Mouse (Mus musculus) heart, embryonic 14.5 days (tissue): Measurements from ENCODE around the gene Ehhadh. TPM values are rescaled to one million over a fixed set of nuclear protein-coding genes. Genes with fewer than 3 reads are reported as not detected.

Experiments used
- ATAC-seq: fragments of 200-750 bp; cut with Nextera tagmentation; 2 replicates; pipeline ENCODE4 v1.8.0; 2017; ENCODE audit warnings: low read depth, moderate TSS enrichment; ENCODE audit not compliant: insufficient number of reproducible peaks, insufficient read depth, low FRiP score
- H3K27ac ChIP-seq, 2 experiments: fragments of 200-500 bp in 1 of 2; fragments of 300-500 bp in 1 of 2; sonication (generic) in 1 of 2; replicated peaks in 1 of 2; 2 replicates each; pipeline ENCODE4 v1.5.1; 2012 to 2014; ENCODE audit warnings: low read depth in 2 of 2, low read length in 2 of 2, control low read depth in 1 of 2, mild to moderate bottlenecking in 1 of 2, mixed read lengths in 1 of 2; ENCODE audit not compliant: control insufficient read depth in 1 of 2, insufficient read depth in 1 of 2
- H3K27me3 ChIP-seq: fragments of 300-500 bp; sonication (generic); 2 replicates; pipeline ENCODE4 v1.6.1; 2014; ENCODE audit warnings: mild to moderate bottlenecking, low read length, control low read depth; ENCODE audit not compliant: control insufficient read depth, insufficient read depth
- H3K36me3 ChIP-seq: fragments of 300-500 bp; sonication (generic); 2 replicates; pipeline ENCODE4 v1.6.1; 2014; ENCODE audit warnings: mild to moderate bottlenecking, control low read depth, low read length, mixed read lengths; ENCODE audit not compliant: control insufficient read depth, insufficient read depth
- H3K4me1 ChIP-seq, 2 experiments: fragments of 200-500 bp in 1 of 2; fragments of 300-500 bp in 1 of 2; sonication (generic) in 1 of 2; 2 replicates each; pipeline ENCODE4 v1.6.1; 2012 to 2014; ENCODE audit warnings: low read length in 2 of 2, control low read depth in 1 of 2, mixed read lengths in 1 of 2; ENCODE audit not compliant: control insufficient read depth in 2 of 2, insufficient read depth in 2 of 2
- H3K4me2 ChIP-seq: fragments of 300-500 bp; sonication (generic); 2 replicates; pipeline ENCODE4 v1.6.1; 2014; ENCODE audit warnings: mild to moderate bottlenecking, low read length
- H3K4me3 ChIP-seq, 2 experiments: fragments of 200-500 bp in 1 of 2; fragments of 300-500 bp in 1 of 2; sonication (generic) in 1 of 2; 2 replicates each; pipeline ENCODE4 v1.5.1; 2012 to 2014; ENCODE audit warnings: low read length in 2 of 2, mild to moderate bottlenecking in 2 of 2, control low read depth in 1 of 2, low read depth in 1 of 2, moderate library complexity in 1 of 2; ENCODE audit not compliant: control insufficient read depth in 1 of 2, insufficient read depth in 1 of 2
- H3K9ac ChIP-seq: fragments of 300-500 bp; sonication (generic); 2 replicates; pipeline ENCODE4 v1.6.1; 2014; ENCODE audit warnings: mild to moderate bottlenecking, low read length
- H3K9me3 ChIP-seq: fragments of 300-500 bp; sonication (generic); 2 replicates; pipeline ENCODE4 v1.6.1; 2016; ENCODE audit warnings: low read length, control low read depth; ENCODE audit not compliant: control insufficient read depth
- whole genome bisulfite sequencing: fragments of 180-500 bp; shearing (Covaris S2); extraction: QIAGEN DNeasy Blood & Tissue Kit; methylation state at CpG from one replicate; pipeline ENCODE4 v1.1.7; 2014; 5-methylcytosine and 5-hydroxymethylcytosine counted together
- polyA plus RNA-seq: library from polyadenylated mRNA; unstranded; fragments of >200 nt; fragmentation: Nextera tagmentation; extraction: Ambion mirVana; gene quantifications from 2 replicates; pipeline ENCODE4 v1.2.1, GENCODE M21; 2014

Ehhadh gene
- polyA plus RNA-seq, 1 experiment from 2014 or later = 3.1 TPM

DNA sequence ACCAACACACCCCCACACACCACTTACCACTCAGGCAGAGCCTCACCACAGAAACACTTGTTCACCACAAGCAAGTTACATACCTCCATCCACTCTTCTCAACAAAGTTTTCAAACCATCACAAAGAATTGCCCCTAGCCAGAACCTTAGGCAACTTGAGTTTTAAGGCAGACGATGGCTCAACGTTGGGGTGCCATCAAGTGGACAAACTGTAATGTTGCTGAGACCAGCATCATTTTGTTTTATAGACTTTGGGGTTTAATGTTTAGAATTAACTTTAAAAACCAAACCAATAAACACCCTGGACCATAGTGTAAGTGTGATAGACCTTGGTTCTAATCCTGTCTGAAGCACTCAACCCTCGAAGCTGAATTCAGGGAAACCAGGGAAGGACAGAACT lies 19.4 kb downstream of the Ehhadh start:
- no peak for ATAC-seq
- Histone ChIP-seq H3K9ac (no peak overlapping the region), H3K4me2 (no peak overlapping the region), H3K4me3 (no peak overlapping the region), H3K36me3 (peaks cover 3% of the 10 kb centered on the region; the same call in 1 of the 2 replicates), H3K27me3 (no peaks in the 10 kb centered on the region), H3K4me1 (no peaks in the 10 kb centered on the region), H3K27ac (no peak overlapping the region), H3K9me3 (no peaks in the 10 kb centered on the region)
- WGBS = 78% methylated on average over 3 of the region's 3 CpGs

DNA sequence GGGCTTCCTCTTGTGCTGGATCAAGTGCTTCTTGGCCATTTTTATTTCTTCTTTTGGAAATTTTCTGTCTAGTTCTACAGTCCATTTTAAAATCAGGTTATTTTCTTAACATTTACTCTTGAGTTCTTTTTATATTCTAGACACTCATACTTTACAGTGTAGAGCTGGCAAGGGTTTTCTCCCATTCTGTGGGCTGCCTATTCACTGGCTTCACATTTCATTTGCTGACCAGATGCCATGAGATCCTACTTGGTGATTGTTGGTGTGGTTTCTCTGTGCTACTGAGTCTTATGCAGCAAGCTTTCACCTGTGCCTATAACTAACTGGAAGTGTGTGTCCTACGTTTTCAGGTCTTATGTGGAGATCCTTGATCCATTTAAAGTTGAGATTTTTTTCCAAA lies 29.2 kb downstream of the Ehhadh start:
- Histone ChIP-seq H3K9ac (no peak overlapping the region), H3K4me2 (no peak overlapping the region), H3K4me3 (no peak overlapping the region), H3K36me3 (no peaks in the 10 kb centered on the region; the same call in 1 of the 2 replicates), H3K27ac (no peak overlapping the region), H3K27me3 (no peaks in the 10 kb centered on the region), H3K4me1 (no peaks in the 10 kb centered on the region), H3K9me3 (no peaks in the 10 kb centered on the region)
- WGBS = 81% methylated on average over 1 of the region's 1 CpGs
- ATAC-seq = no peak

DNA sequence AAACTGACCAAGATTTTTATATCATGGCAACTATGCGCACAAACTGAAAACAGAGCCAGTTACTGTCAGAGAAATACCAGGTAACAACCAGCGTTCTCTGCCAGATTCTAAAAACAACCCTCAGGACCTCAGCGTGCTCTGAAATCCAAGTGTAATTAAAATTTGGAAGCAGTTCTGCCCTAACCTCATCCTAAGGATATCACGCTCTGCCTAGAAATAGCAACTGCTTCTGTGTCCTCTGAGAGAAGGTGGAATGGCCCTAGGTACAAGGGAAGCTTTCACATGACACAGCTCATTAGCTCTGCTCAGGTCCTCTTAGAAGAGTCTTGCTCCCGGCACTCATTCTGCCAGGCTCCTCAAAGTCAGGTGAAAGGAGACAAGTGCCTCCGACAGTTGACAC lies 44.2 kb downstream of the Ehhadh start:
- no peak overlapping the region for H3K4me2 ChIP-seq
- no peak for ATAC-seq
- H3K9me3 ChIP-seq = no peaks in the 10 kb centered on the region
- H3K27ac ChIP-seq = no peak overlapping the region
- no peak overlapping the region for H3K9ac ChIP-seq
- H3K27me3 ChIP-seq = no peaks in the 10 kb centered on the region
- H3K4me3 ChIP-seq = no peak overlapping the region
- H3K36me3 ChIP-seq = no peaks in the 10 kb centered on the region
- no peaks in the 10 kb centered on the region for H3K4me1 ChIP-seq
- 67% methylated on average over 6 of the region's 6 CpGs for WGBS

DNA sequence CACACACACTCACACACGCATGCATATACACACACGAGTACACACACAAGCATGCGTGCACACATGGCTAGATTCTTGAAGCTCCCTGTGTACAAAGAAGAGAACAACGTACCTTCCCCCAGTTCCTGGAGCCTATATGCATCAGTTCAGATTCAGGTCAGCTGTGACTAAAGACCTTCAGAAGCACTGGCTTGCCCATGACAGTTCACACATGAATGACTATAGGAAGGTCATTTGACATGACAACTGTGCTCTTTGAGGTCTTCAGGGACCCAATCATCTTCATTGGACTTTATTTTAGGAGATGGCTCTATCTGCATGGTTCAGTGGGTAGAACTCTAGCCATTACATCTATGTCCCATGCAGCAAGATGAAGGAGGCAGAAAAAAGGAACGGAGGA lies 44.7 kb downstream of the Ehhadh start:
- 93% methylated on average over 5 of the region's 5 CpGs for WGBS
- Histone ChIP-seq H3K36me3 (no peaks in the 10 kb centered on the region), H3K4me3 (no peak overlapping the region), H3K9me3 (no peaks in the 10 kb centered on the region), H3K4me2 (no peak overlapping the region), H3K4me1 (no peaks in the 10 kb centered on the region), H3K27me3 (no peaks in the 10 kb centered on the region), H3K27ac (no peak overlapping the region), H3K9ac (no peak overlapping the region)
- no peak for ATAC-seq

- 82% methylated on average over 5 of the region's 5 CpGs for WGBS
Observed at GRCm38 (mm10) chr16:21742191-21742870, 45.3 kb downstream of the Ehhadh start.

DNA sequence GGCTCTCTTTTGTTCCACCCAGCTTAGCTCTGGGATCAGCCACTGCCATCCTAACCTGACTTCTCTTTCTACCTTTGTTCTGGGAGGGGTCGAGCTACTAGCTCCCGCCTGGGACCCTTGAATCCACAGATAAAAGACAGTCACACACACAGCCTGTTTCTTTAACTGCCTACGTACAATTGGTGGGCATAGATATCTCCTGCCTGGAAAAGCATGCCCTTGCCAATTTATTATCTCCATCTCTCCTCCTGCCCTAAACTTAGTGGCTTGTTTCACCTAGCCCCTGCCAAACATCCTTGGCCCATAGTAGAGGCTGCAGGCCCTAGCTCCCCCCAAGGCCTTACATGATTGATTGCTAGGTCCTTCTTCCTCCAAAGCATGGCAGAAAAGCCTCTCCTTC lies 46.1 kb downstream of the Ehhadh start:
- Histone ChIP-seq H3K36me3 (no peaks in the 10 kb centered on the region), H3K9ac (no peak overlapping the region)

More at GRCm38 (mm10) chr16:21742191-21742870, 45.3 kb downstream of the Ehhadh start:
- Histone ChIP-seq H3K4me1 (no peaks in the 10 kb centered on the region), H3K27ac (no peak overlapping the region), H3K9ac (no peak overlapping the region), H3K4me2 (no peak overlapping the region), H3K9me3 (no peaks in the 10 kb centered on the region), H3K27me3 (no peaks in the 10 kb centered on the region), H3K4me3 (no peak overlapping the region), H3K36me3 (no peaks in the 10 kb centered on the region)
- no peak for ATAC-seq

DNA sequence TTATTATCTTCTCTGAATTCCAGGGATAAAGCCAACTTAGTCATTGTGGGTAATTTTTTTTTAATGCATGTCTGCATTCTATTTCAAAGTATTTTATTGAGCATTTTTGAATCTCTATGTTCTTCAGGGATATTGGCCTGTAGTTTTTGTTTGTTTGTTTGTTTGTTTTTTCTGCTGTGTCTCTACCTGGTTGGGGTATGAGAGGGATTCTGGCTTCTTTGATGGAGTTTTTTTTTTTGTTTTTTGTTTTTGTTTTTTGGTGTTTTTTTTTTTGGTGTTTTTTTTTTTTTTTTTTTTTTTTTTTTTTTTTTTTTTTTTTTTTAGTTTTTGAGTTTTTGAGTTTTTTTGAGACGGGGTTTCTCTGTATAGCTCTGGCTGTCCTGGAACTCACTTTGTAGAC lies 52.0 kb downstream of the Ehhadh start:
- H3K27me3 ChIP-seq = no peaks in the 10 kb centered on the region
- no peak for ATAC-seq
- no peaks in the 10 kb centered on the region for H3K4me1 ChIP-seq
- H3K36me3 ChIP-seq = no peaks in the 10 kb centered on the region
- H3K4me2 ChIP-seq = no peak overlapping the region
- no peak overlapping the region for H3K4me3 ChIP-seq
- no peak overlapping the region for H3K27ac ChIP-seq
- no peaks in the 10 kb centered on the region for H3K9me3 ChIP-seq
- 73% methylated on average over 1 of the region's 1 CpGs for WGBS
- H3K9ac ChIP-seq = no peak overlapping the region

More for the DNA sequence above, 46.1 kb downstream of the Ehhadh start:
- no peak overlapping the region for H3K4me3 ChIP-seq
- WGBS = 68% methylated on average over 3 of the region's 3 CpGs
- H3K27me3 ChIP-seq = no peaks in the 10 kb centered on the region
- no peak overlapping the region for H3K4me2 ChIP-seq
- ATAC-seq = no peak
- H3K4me1 ChIP-seq = no peaks in the 10 kb centered on the region
- H3K27ac ChIP-seq = no peak overlapping the region
- H3K9me3 ChIP-seq = no peaks in the 10 kb centered on the region

GRCm38 (mm10) chr16:21727897-21728364 lies 59.7 kb downstream of the Ehhadh start:
- peak overlapping the region; percentile 45 for H3K4me2 ChIP-seq
- no peak overlapping the region; the same call in 1 of the 2 replicates for H3K9ac ChIP-seq
- no peak for ATAC-seq
- WGBS = 39% methylated on average over 10 of the region's 10 CpGs
- no peaks in the 10 kb centered on the region for H3K36me3 ChIP-seq
- no peaks in the 10 kb centered on the region for H3K4me1 ChIP-seq
- peak overlapping the region; percentile 29 to 52 for H3K4me3 ChIP-seq
- no peaks in the 10 kb centered on the region for H3K9me3 ChIP-seq
- H3K27me3 ChIP-seq = 0 out of 2 replicates have a peak, but pooled peaks cover 4% of the 10 kb centered on the region
- H3K27ac ChIP-seq = no peak overlapping the region
